Mouse (Mus musculus): Measurements from ENCODE around the gene Eef2k.

- TF ChIP-seq CTCF (IDR thresholded peaks at IDR 0.05; ENCODE audit: extremely low read depth, insufficient read depth, low read length) (no peak), POLR2A (IDR thresholded peaks at IDR 0.05; ENCODE audit: extremely low read depth, insufficient read depth, low read length) (no peak)
Observed at GRCm38 (mm10) chr7:120897711-120898335, 55.2 kb downstream of the Eef2k start.

Data from cortical plate, adult 2 months (tissue).